Mouse (Mus musculus): Measurements from ENCODE around the gene Sap30bp. TPM values are rescaled to one million over a fixed set of nuclear protein-coding genes. Genes with fewer than 3 reads are reported as not detected.
A peak's percentile ranks its signal among the peaks of the same experiment; 100 is the strongest.

Gene Sap30bp
- total RNA-seq, 1 experiment = 63.5 TPM

- Histone ChIP-seq H3K4me3 (ENCODE audit: insufficient read depth in 1 of 2, low read depth in 1 of 2, low read length in 2 of 2, poor library complexity in 1 of 2, severe bottlenecking in 1 of 2) (no peak overlapping the region; a peak in 1 of 4 replicates), H3K9me3 (ENCODE audit: control insufficient read depth, insufficient read depth, low read depth, low read length) (no peaks in the 10 kb centered on the region), H3K9ac (ENCODE audit: insufficient read depth, low read depth, low read length, poor library complexity, severe bottlenecking) (no peak overlapping the region), H3K27ac (ENCODE audit: insufficient read depth, low read depth, low read length, poor library complexity, severe bottlenecking) (no peak overlapping the region), H3K4me1 (ENCODE audit: control insufficient read depth in 2 of 2, insufficient read depth in 2 of 2, low read length in 2 of 2, poor library complexity in 1 of 2) (peaks cover 0 to 8% of the 10 kb centered on the region in 2 experiments; a peak in 2 of 4 replicates), H3K36me3 (ENCODE audit: control insufficient read depth, insufficient read depth, low read length, poor library complexity, severe bottlenecking) (no peaks in the 10 kb centered on the region)
- no peak for TF ChIP-seq CHD2 (IDR thresholded peaks at IDR 0.05; ENCODE audit: low read depth, low read length)
- no peak for TF ChIP-seq ZNF384 (IDR thresholded peaks at IDR 0.05; ENCODE audit: low read depth, low read length)
- TF ChIP-seq ZC3H11A (IDR thresholded peaks at IDR 0.05; ENCODE audit: borderline replicate concordance, low read depth, low read length) = no peak
- TF ChIP-seq MAFK (IDR thresholded peaks at IDR 0.05; ENCODE audit: insufficient read depth, low read depth, low read length) = no peak
- TF ChIP-seq HCFC1 (IDR thresholded peaks at IDR 0.05; ENCODE audit: borderline replicate concordance, insufficient read depth, low read length) = no peak
- in situ Hi-C loops (cut with MboI; ENCODE audit: low sequenced_read_pairs in 2 of 2, unreplicated experiment in 2 of 2) = loop anchor here in 1 of 2 experiments (5.0 kb wide), 1 partner anchor 57 kb away; no protein-coding TSS in a partner anchor
- DNase-seq (ENCODE audit: low read depth, low spot score) = peak; percentile 75
Measured at GRCm38 (mm10) chr11:115999538-116000143, 66.6 kb downstream of the Sap30bp start.

- Histone ChIP-seq H3K4me1 (ENCODE audit: control insufficient read depth in 2 of 2, insufficient read depth in 2 of 2, low read length in 2 of 2, poor library complexity in 1 of 2) (peaks cover 3 to 13% of the 10 kb centered on the region in 2 experiments; a peak in 3 of 4 replicates), H3K4me3 (ENCODE audit: insufficient read depth in 1 of 2, low read depth in 1 of 2, low read length in 2 of 2, poor library complexity in 1 of 2, severe bottlenecking in 1 of 2) (no peak overlapping the region), H3K27ac (ENCODE audit: insufficient read depth, low read depth, low read length, poor library complexity, severe bottlenecking) (no peak overlapping the region), H3K9ac (ENCODE audit: insufficient read depth, low read depth, low read length, poor library complexity, severe bottlenecking) (no peak overlapping the region), H3K36me3 (ENCODE audit: control insufficient read depth, insufficient read depth, low read length, poor library complexity, severe bottlenecking) (no peaks in the 10 kb centered on the region), H3K9me3 (ENCODE audit: control insufficient read depth, insufficient read depth, low read depth, low read length) (no peaks in the 10 kb centered on the region)
- TF ChIP-seq HCFC1 (IDR thresholded peaks at IDR 0.05; ENCODE audit: borderline replicate concordance, insufficient read depth, low read length) = no peak
- no peak for TF ChIP-seq ZC3H11A (IDR thresholded peaks at IDR 0.05; ENCODE audit: borderline replicate concordance, low read depth, low read length)
- no peak for TF ChIP-seq MAFK (IDR thresholded peaks at IDR 0.05; ENCODE audit: insufficient read depth, low read depth, low read length)
- TF ChIP-seq ZNF384 (IDR thresholded peaks at IDR 0.05; ENCODE audit: low read depth, low read length) = no peak
- no peak for TF ChIP-seq CHD2 (IDR thresholded peaks at IDR 0.05; ENCODE audit: low read depth, low read length)
- in situ Hi-C loops (cut with MboI; ENCODE audit: low sequenced_read_pairs in 2 of 2, unreplicated experiment in 2 of 2) = no loop called here
- DNase-seq (ENCODE audit: low read depth, low spot score) = no peak
Measured at GRCm38 (mm10) chr11:116000607-116001006, 67.5 kb downstream of the Sap30bp start.

DNA sequence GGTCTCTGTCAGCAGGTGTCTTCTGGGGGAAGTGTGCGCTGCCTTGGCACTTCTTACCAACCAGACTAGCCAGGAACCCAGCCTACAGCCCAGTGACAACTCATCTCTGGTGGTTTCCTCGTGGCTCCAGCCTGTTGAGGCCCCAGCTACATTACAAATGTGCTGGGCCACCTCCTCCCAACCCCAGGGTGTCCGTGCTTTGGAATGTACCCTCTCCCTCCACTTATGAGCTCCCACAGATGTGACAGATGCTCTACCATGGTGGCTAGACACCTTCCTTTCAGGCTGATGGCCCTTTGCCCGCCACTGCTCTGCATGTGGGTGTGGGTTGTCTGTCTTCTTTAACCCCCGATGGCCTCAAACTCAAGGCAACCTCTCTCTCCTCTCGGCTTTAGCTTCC, 68.6 kb downstream of the Sap30bp start:
- TF ChIP-seq MAFK (IDR thresholded peaks at IDR 0.05; ENCODE audit: insufficient read depth, low read depth, low read length) = no peak
- TF ChIP-seq HCFC1 (IDR thresholded peaks at IDR 0.05; ENCODE audit: borderline replicate concordance, insufficient read depth, low read length) = no peak
- TF ChIP-seq ZC3H11A (IDR thresholded peaks at IDR 0.05; ENCODE audit: borderline replicate concordance, low read depth, low read length) = no peak
- no peak for TF ChIP-seq ZNF384 (IDR thresholded peaks at IDR 0.05; ENCODE audit: low read depth, low read length)
- no peak for TF ChIP-seq CHD2 (IDR thresholded peaks at IDR 0.05; ENCODE audit: low read depth, low read length)
- Histone ChIP-seq H3K27ac (ENCODE audit: insufficient read depth, low read depth, low read length, poor library complexity, severe bottlenecking) (no peak overlapping the region), H3K9ac (ENCODE audit: insufficient read depth, low read depth, low read length, poor library complexity, severe bottlenecking) (no peak overlapping the region), H3K4me3 (ENCODE audit: insufficient read depth in 1 of 2, low read depth in 1 of 2, low read length in 2 of 2, poor library complexity in 1 of 2, severe bottlenecking in 1 of 2) (no peak overlapping the region), H3K36me3 (ENCODE audit: control insufficient read depth, insufficient read depth, low read length, poor library complexity, severe bottlenecking) (no peaks in the 10 kb centered on the region), H3K9me3 (ENCODE audit: control insufficient read depth, insufficient read depth, low read depth, low read length) (no peaks in the 10 kb centered on the region), H3K4me1 (ENCODE audit: control insufficient read depth in 2 of 2, insufficient read depth in 2 of 2, low read length in 2 of 2, poor library complexity in 1 of 2) (peaks cover 3 to 21% of the 10 kb centered on the region in 2 experiments; a peak in 3 of 4 replicates)
- DNase-seq (ENCODE audit: low read depth, low spot score) = no peak
- in situ Hi-C loops (cut with MboI; ENCODE audit: low sequenced_read_pairs in 2 of 2, unreplicated experiment in 2 of 2) = no loop called here

- Histone ChIP-seq H3K4me1 (ENCODE audit: control insufficient read depth in 2 of 2, insufficient read depth in 2 of 2, low read length in 2 of 2, poor library complexity in 1 of 2) (peaks cover 3 to 25% of the 10 kb centered on the region in 2 experiments; a peak in 3 of 4 replicates), H3K9ac (ENCODE audit: insufficient read depth, low read depth, low read length, poor library complexity, severe bottlenecking) (no peak overlapping the region), H3K36me3 (ENCODE audit: control insufficient read depth, insufficient read depth, low read length, poor library complexity, severe bottlenecking) (peaks cover 8% of the 10 kb centered on the region), H3K4me3 (ENCODE audit: insufficient read depth in 1 of 2, low read depth in 1 of 2, low read length in 2 of 2, poor library complexity in 1 of 2, severe bottlenecking in 1 of 2) (no peak overlapping the region), H3K9me3 (ENCODE audit: control insufficient read depth, insufficient read depth, low read depth, low read length) (no peaks in the 10 kb centered on the region), H3K27ac (ENCODE audit: insufficient read depth, low read depth, low read length, poor library complexity, severe bottlenecking) (no peak overlapping the region)
- TF ChIP-seq MAFK (IDR thresholded peaks at IDR 0.05; ENCODE audit: insufficient read depth, low read depth, low read length) (peak; percentile 49; the same call in 1 of the 2 replicates), ZC3H11A (IDR thresholded peaks at IDR 0.05; ENCODE audit: borderline replicate concordance, low read depth, low read length) (no peak)
- no peak for DNase-seq (ENCODE audit: low read depth, low spot score)
- in situ Hi-C loops (cut with MboI; ENCODE audit: low sequenced_read_pairs in 2 of 2, unreplicated experiment in 2 of 2) = no loop called here
Measured at GRCm38 (mm10) chr11:116002894-116003293, 69.8 kb downstream of the Sap30bp start.
